8 mouse cellular contexts compared by ENCODE assay signal in genomic region chr17:87474501-87474795, GRCm38 (mm10). TPM values are rescaled to one million over a fixed set of nuclear protein-coding genes. Genes with fewer than 3 reads are reported as not detected.
DNase-seq lines count a peak whose midpoint lies in the region; ATAC-seq and TF ChIP-seq lines count a peak whose summit lies in the region.

No protein-coding gene starts in this region.

- H3K4me1 ChIP-seq in forebrain, embryonic 10.5 days = peaks cover 26% of the 10 kb centered on the region
- H3K4me1 ChIP-seq in intestine, postnatal 0 days (replicated peaks; ENCODE audit: control insufficient read depth, insufficient read depth, low read length) = peaks cover 20% of the 10 kb centered on the region
- peaks cover 24% of the 10 kb centered on the region for H3K4me1 ChIP-seq in neural tube, embryonic 12.5 days

- H3K9ac ChIP-seq in intestine, postnatal 0 days (ENCODE audit: low read depth, low read length) = peak overlapping the region; percentile 34; the same call in 1 of the 2 replicates
- H3K9ac ChIP-seq in neural tube, embryonic 12.5 days = peak overlapping the region; percentile 40; the same call in 1 of the 2 replicates

- H3K4me2 ChIP-seq in intestine, postnatal 0 days (replicated peaks; ENCODE audit: low read depth) = peak overlapping the region; percentile 70
- peak overlapping the region; percentile 70 for H3K4me2 ChIP-seq in neural tube, embryonic 12.5 days (replicated peaks)

- H3K27ac ChIP-seq in left cerebral cortex, adult 2 months = peak overlapping the region; percentile 91
- H3K27ac ChIP-seq in forebrain, embryonic 10.5 days = peak overlapping the region; percentile 49; the same call in 1 of the 2 replicates
- H3K27ac ChIP-seq in intestine, postnatal 0 days (ENCODE audit: low read depth, low read length) = no peak overlapping the region
- H3K27ac ChIP-seq in neural tube, embryonic 12.5 days = no peak overlapping the region

- no peak for DNase-seq in left cerebral cortex, adult 2 months (ENCODE audit: extremely low spot score in 1 of 2, low spot score in 2 of 2)
- no peak for DNase-seq in left cerebral cortex, postnatal 25 days (ENCODE audit: low spot score in 2 of 2)
- no peak for DNase-seq in forebrain, embryonic 10.5 days (ENCODE audit: extremely low spot score, low spot score)
- DNase-seq in thymus, postnatal 14 days = no peak
- DNase-seq in adrenal gland, postnatal 4 days (ENCODE audit: low spot score in 2 of 2) = no peak
- no peak for DNase-seq in urinary bladder, postnatal 36 days (ENCODE audit: low spot score in 2 of 2)

- no peak for ATAC-seq in intestine, postnatal 0 days
- 0 out of 2 replicates have a peak, but pooled peaks have one; percentile 31 for ATAC-seq in neural tube, embryonic 12.5 days (ENCODE audit: low FRiP score, low read depth)

- H3K9me3 ChIP-seq in forebrain, embryonic 10.5 days = no peaks in the 10 kb centered on the region
- H3K9me3 ChIP-seq in intestine, postnatal 0 days (ENCODE audit: control insufficient read depth) = no peaks in the 10 kb centered on the region
- H3K9me3 ChIP-seq in neural tube, embryonic 12.5 days = no peaks in the 10 kb centered on the region

- peaks cover 44% of the 10 kb centered on the region for H3K27me3 ChIP-seq in forebrain, embryonic 10.5 days (ENCODE audit: poor library complexity, severe bottlenecking)
- H3K27me3 ChIP-seq in intestine, postnatal 0 days (replicated peaks; ENCODE audit: control insufficient read depth, insufficient read depth, low read length) = no peaks in the 10 kb centered on the region
- no peaks in the 10 kb centered on the region for H3K27me3 ChIP-seq in neural tube, embryonic 12.5 days (replicated peaks)

- no peaks in the 10 kb centered on the region for H3K36me3 ChIP-seq in forebrain, embryonic 10.5 days (replicated peaks)
- no peaks in the 10 kb centered on the region for H3K36me3 ChIP-seq in intestine, postnatal 0 days (ENCODE audit: control insufficient read depth, insufficient read depth)
- H3K36me3 ChIP-seq in neural tube, embryonic 12.5 days = no peaks in the 10 kb centered on the region

- no peak for TF ChIP-seq CTCF in left cerebral cortex, adult 2 months (IDR thresholded peaks at IDR 0.05)
- no peak for TF ChIP-seq CTCF in intestine, postnatal 0 days (IDR thresholded peaks at IDR 0.05; ENCODE audit: low read depth)

- intact Hi-C loops in left cerebral cortex, adult 2 months (cut with DNase I) = loop anchor here (1.0 to 2.0 kb wide), 4 partner anchors 14 to 105 kb away; partner anchors contain the start of gene Calm2
- intact Hi-C loops in left cerebral cortex, postnatal 25 days (cut with DNase I) = loop anchor here (2.0 kb wide), 3 partner anchors 14 to 48 kb away; partner anchors contain the start of gene Calm2

- H3K4me3 ChIP-seq in left cerebral cortex, adult 2 months = peak overlapping the region; percentile 36
- H3K4me3 ChIP-seq in forebrain, embryonic 10.5 days = peak overlapping the region; percentile 55
- H3K4me3 ChIP-seq in intestine, postnatal 0 days (ENCODE audit: low read depth, low read length) = peak overlapping the region; percentile 26
- peak overlapping the region; percentile 26 for H3K4me3 ChIP-seq in neural tube, embryonic 12.5 days

- WGBS in forebrain, embryonic 10.5 days = 0% methylated on average over 7 of the region's 7 CpGs
- WGBS in intestine, postnatal 0 days = 2% methylated on average over 7 of the region's 7 CpGs
- 2% methylated on average over 7 of the region's 7 CpGs for WGBS in neural tube, embryonic 12.5 days

RNA-seq across cellular contexts. Expression of gene Calm2, which starts 27.7 kb away (rescaled TPM):
- total RNA-seq in left cerebral cortex, adult 2 months (2021) = 1,000 to 10,000 TPM; 2,083 to 2,187 TPM
- 1,000 to 10,000 TPM; 2,216 to 2,449 TPM for total RNA-seq in left cerebral cortex, postnatal 25 days (2021)
- polyA plus RNA-seq in forebrain, embryonic 10.5 days (2016; fragmentation: Nextera tagmentation; extraction: Ambion mirVana) = 1,161 and 1,233 TPM in 2 replicates
- 756 and 774 TPM in 2 replicates for polyA plus RNA-seq in intestine, postnatal 0 days (2015; fragmentation: Nextera tagmentation; extraction: Ambion mirVana)
- polyA plus RNA-seq in neural tube, embryonic 12.5 days (2016; fragmentation: Nextera tagmentation; extraction: Ambion mirVana) = 1,679 and 1,888 TPM in 2 replicates
- total RNA-seq in adrenal gland, postnatal 4 days (2021) = 100 to 1,000 TPM; 558 to 566 TPM

RNA-seq across cellular contexts. Expression of gene Stpg4, which starts 46.9 kb away (rescaled TPM):
- total RNA-seq in left cerebral cortex, adult 2 months (2021) = not detected
- under 1 TPM in 1 of 2 experiments, not detected in 1; 0.62 TPM for total RNA-seq in left cerebral cortex, postnatal 25 days (2021)
- polyA plus RNA-seq in forebrain, embryonic 10.5 days (2016; fragmentation: Nextera tagmentation; extraction: Ambion mirVana) = not detected in 2 replicates
- not detected in 2 replicates for polyA plus RNA-seq in intestine, postnatal 0 days (2015; fragmentation: Nextera tagmentation; extraction: Ambion mirVana)
- polyA plus RNA-seq in neural tube, embryonic 12.5 days (2016; fragmentation: Nextera tagmentation; extraction: Ambion mirVana) = not detected in 2 replicates
- total RNA-seq in adrenal gland, postnatal 4 days (2021) = under 1 TPM in 1 of 2 experiments, not detected in 1; 0.51 TPM

Comparison
In these comparisons a context has a peak if more than half of its experiments do, and no peak if none do; other contexts are left out.
1. H3K27ac ChIP-seq: peak in left cerebral cortex, adult 2 months (single experiment) and forebrain, embryonic 10.5 days (single experiment); none in intestine, postnatal 0 days (single experiment) and neural tube, embryonic 12.5 days (single experiment).
2. Peak in every context shown above with its lines, with median percentiles within 50 percentile points of each other: H3K4me3 ChIP-seq.